Mouse (Mus musculus): ENCODE data around the gene Tmem269.
A peak's percentile ranks its signal among the peaks of the same experiment; 100 is the strongest.

The Tmem269 gene

GRCm38 (mm10) chr4:119234348-119234747 lies 16.3 kb upstream of the Tmem269 start:
- no peak for DNase-seq

DNA sequence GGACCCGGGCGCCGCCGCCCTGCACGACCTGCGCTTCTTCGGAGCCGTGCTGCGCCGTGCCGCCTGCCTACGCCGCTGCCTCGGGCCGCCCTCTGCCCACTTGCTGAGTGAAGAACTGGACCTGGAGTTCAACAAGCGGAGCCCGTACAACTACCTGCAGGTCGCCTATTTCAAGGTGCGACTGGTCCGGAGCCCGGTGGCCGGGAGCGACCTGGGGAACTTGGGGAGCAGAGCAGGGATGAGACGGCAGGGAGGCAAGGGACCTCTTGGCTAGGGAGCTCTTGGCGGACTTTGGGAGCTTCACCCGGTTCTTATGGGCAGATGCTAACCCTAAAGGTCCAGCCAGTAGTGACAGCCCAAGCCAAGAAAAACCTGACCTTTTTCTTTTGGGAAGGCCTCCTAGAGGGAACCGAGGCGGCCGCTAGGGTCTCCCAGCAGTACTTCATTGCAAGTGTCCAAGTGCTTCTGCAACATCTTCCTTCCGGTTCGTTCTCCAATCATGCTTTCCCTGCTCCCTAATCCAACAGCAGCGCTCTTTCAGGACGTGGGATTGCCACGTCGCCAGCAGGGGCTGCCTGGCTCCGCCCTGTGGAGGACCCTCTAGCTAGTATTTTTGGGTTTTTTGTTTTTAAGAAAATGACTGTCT lies 15.4 kb upstream of the Tmem269 start:
- no peak for DNase-seq

DNA sequence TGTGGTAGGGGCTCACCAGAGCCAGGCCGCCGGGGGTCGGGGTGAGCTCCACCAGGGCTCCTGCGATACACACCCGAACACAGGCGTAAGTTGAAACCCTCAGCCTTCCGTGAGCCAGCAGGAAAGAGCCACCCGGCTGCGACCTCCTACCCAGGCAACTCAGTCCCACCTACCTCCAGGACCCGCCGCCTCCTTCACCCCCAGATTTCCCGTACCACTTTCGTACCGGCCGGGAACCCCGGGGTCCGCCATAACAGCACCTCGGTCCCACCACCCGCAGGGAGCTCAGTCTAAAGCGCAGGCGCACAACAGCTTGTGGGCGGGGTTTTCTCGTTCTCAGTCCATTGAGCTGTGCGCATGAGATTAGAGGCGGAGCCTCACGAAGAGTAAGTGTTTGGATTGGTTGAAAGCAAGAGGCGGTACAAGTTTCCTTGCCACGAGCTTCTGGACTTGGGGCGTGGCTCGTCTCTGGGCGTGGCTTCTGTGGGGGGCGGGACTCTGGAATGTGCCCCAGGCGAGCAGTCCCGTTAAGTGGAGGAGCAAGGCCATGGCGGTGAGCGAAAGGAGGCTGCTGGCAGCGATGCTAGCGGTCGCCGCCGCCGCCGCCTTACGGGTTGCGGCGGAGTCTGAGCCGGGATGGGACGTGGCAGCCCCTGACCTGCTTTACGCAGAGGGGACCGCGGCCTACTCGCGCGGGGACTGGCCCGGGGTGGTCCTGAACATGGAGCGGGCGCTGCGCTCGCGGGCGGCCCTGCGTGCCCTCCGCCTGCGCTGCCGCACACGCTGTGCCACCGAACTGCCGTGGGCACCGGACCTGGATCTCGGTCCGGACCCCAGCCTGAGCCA lies 14.6 kb upstream of the Tmem269 start, which contains the start of the genes AU022252 and P3h1:
Gene AU022252, minus strand, starts transcription at position 303 of the 846 bp plus-strand sequence.
Gene P3h1, plus strand, starts transcription at position 506 of the 846 bp plus-strand sequence.
- peak; percentile 98 for DNase-seq

DNA sequence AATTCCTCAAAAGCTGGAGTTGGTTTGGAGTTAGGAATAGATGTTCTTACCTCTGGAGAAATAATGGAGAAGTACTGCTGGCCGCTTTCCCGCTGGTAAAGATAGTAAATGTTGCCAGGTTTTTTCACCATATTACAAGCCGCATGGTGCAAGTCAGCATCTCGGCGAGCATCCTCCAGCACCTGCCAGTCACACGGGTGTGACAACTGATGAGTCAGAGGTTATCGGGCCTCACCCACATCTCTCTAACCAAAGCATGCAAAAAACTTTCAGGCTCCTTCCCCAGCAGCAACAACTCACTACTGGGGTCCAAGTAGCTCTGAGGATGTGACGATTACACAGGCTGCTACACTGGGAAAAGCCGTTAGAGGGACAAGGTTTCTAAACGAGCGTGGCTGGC lies 8.7 kb upstream of the Tmem269 start:
- no peak for DNase-seq

DNA sequence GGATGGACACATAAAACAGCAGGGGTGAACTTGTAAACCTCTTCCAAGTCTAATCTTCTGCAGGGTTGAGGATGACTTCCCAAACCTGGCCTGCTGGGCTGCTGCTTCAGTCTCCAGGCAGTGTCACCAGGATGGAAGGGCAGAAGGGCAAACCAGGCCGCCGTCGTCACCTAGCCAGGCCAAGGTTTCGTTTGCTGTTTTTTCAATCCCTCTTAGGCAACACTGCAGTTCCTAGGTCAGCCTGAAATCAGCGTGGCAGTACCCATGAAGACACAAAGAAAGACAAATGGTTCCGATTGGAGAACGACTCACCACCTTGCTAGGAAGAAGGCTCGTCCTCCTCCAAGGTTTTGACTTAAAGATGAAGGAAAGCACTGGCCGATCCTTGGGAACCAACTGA lies 7.7 kb upstream of the Tmem269 start:
- no peak for DNase-seq

- no peak for DNase-seq
These were observed 6.5 kb upstream of the Tmem269 start for GRCm38 (mm10) chr4:119224534-119224933.

GRCm38 (mm10) chr4:119223696-119224095 lies 5.7 kb upstream of the Tmem269 start:
- DNase-seq: peak; percentile 43 to 44

GRCm38 (mm10) chr4:119216667-119217066 lies 1.4 kb downstream of the Tmem269 start:
- no peak for DNase-seq

DNA sequence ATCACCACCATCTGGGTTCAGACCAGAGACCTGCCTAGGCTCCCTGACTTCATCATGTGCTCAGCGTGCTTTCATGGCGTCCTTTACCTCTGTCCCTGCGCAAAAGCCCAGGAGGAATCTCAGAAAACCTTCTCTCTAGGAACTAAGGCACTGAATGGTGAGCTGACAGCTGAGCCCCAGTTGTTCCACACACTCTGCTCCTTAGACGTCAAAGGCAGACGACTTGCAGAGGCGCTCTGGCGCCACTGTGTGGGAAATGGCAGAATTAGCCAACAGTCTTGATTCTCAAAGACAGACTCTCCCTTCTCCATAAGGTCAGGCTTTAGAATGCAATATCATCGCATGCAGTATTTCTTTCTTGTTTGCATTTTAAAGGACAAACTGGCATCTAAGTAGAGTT lies 13.3 kb downstream of the Tmem269 start:
- DNase-seq: peak; percentile 64 to 65

GRCm38 (mm10) chr4:119198105-119198504 lies 19.9 kb downstream of the Tmem269 start:
- no peak for DNase-seq

DNA sequence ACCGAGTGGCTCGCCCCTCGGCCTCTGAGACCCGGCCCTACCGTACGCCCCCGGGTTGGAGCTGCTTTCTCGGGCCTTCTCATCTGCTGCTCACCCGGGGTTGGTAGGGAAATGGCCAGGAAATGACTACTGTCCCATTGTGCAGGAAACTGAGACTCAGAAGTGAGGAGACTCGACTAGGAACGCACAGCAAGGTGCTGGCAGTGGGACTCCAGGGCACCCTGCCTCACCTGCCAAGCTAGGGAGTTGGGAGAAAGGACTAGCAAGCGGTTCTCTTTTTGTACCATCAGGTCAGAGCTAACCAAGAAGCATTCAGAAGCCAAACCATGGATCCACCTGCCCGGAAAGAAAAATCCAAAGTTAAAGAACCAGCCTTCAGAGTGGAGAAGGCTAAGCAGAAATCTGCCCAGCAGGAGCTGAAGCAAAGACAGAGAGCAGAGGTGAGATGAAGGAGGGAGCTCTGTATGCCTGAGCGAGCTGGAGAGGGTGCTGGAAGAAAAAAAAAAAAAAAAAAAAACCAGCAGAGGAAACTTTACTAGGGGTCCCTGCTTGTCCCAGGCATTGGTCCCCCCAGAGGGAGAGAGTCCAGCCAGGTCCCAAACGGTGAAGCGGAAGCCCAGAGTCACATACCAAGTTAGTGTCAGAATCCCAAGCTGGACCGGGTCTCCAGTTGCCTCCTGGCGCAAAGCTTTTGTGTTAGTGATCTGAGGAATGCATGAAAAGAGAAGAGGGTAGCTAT lies 22.3 kb downstream of the Tmem269 start:
- DNase-seq: no peak

- DNase-seq: peak; percentile 93
These were observed 23.0 kb downstream of the Tmem269 start, which contains the start of gene Svbp for GRCm38 (mm10) chr4:119194909-119195581. TSS of gene Svbp (plus strand) at chr4:119195306.

DNA sequence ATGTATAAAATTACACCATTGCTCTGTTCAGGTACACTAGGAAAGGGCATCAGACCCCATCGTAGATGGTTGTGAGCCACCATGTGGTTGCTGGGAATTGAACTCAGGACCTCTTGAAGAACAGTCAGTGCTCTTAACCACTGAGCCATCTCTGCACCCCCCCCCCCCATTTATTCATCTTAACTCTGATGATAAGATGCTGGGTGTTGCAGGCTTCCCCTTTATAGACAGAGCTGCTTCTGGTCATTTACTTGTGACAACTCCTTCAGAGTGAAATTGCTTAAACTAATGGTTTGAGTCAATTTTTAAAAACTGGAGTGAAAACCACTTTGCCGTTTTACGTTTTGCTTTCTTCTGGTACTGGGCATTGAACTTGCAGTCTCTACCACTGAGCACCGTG lies 25.3 kb downstream of the Tmem269 start:
- no peak for DNase-seq

GRCm38 (mm10) chr4:119191273-119191672 lies 26.7 kb downstream of the Tmem269 start:
- no peak for DNase-seq

- DNase-seq: no peak
These were observed 27.4 kb downstream of the Tmem269 start for GRCm38 (mm10) chr4:119190618-119191017.

- no peak for DNase-seq
These were observed 28.2 kb downstream of the Tmem269 start, which contains the start of gene Ermap for GRCm38 (mm10) chr4:119189864-119190263. TSS of gene Ermap (minus strand) at chr4:119190011.

DNA sequence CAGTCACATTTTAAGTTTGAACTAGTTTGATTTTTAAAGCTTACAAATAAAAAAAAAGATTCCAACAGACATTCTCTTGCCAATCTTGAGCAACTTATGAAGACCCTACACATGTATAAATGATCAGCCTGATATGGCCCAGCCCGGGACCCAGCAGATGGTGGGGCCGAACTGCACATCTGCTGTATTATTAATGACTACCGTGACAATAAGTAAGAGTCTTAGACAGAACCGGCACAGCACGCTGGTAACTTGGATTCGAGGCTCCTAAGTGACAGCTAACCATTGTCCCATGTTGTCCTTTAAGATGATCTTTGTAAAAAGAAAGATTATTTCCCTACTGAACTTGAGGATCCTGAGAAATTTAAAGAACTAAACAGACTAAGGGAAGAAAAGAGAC lies 28.6 kb downstream of the Tmem269 start:
- no peak for DNase-seq

- DNase-seq: peak; percentile 36 to 38
These were observed 29.8 kb downstream of the Tmem269 start for GRCm38 (mm10) chr4:119188060-119188785.

DNA sequence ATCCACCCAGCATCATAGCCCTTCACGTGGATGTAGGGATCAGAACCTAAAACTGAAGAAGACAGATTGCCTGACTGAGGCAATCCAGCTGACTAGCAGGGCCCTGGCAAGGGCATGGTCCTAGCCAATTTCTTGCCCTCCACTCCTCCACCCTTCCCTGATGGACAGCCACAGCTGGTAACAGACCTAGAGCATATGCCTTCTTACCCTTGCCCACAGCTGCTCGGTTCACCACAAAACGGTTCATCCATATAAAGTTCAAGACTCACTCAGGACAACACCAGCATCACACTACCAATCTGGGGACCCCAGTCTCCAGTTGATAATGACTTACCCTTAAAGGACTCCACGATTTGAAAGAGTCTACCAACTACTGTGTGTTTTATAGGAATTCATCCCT lies 32.2 kb downstream of the Tmem269 start:
- DNase-seq: no peak

DNA sequence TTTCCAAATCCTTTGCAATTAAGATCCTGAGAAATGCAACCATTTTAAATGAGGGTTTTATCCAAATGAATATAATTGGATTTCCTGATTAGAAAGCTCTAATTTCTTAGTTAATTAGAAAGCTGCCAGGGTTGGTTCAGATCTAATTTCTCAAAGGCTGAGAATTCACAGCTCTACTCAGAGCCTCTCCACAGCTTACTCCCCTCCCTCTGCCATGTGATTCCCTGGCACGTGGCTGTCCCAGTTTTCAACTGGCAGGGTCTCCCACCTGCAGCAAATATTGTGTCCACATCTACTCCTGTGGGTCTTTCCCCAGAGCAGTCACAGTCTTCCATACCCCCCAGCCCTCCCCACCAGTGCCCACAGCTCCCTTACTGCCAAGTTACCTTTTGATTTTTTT lies 34.5 kb downstream of the Tmem269 start:
- DNase-seq: no peak

- DNase-seq: peak; percentile 72 to 73
These were observed 36.6 kb downstream of the Tmem269 start for GRCm38 (mm10) chr4:119181456-119181855.

GRCm38 (mm10) chr4:119180133-119180707 lies 37.8 kb downstream of the Tmem269 start:
- no peak for DNase-seq
